Mouse (Mus musculus) lung, adult 2 months (tissue): ENCODE data around the gene Il27ra.

ENCODE experiments used
- CTCF ChIP-seq: fragments of 200-500 bp; IDR thresholded peaks from 2 replicates; pipeline ENCODE4 v1.5.1; 2011; ENCODE audit warnings: mild to moderate bottlenecking, low read length, control low read depth; ENCODE audit not compliant: insufficient read depth
- POLR2A ChIP-seq: fragments of 200-500 bp; IDR thresholded peaks from 2 replicates; pipeline ENCODE4 v1.6.1; 2011; ENCODE audit warnings: low read depth, mild to moderate bottlenecking, control low read depth, low read length, borderline replicate concordance; ENCODE audit errors: extremely low read depth

- TF ChIP-seq POLR2A (no peak), CTCF (no peak)
Measured at GRCm38 (mm10) chr8:83999057-83999705, 43.2 kb downstream of the Il27ra start.
